Mouse (Mus musculus) neural tube, embryonic 13.5 days (tissue): ENCODE measurements around the gene Fam19a1. TPM values are rescaled to one million over a fixed set of nuclear protein-coding genes. Genes with fewer than 3 reads are reported as not detected.
"Not testable (repeated sequence)": the region's sequence is repeated elsewhere in the genome, so short reads cannot be mapped to it uniquely, and the experiment has no call there.

ENCODE experiments used
- ATAC-seq: fragments of 200-750 bp; cut with Nextera tagmentation; 2 replicates; pipeline ENCODE4 v1.8.0; 2017; ENCODE audit warnings: low read depth, mild to moderate bottlenecking, moderate TSS enrichment, moderate library complexity
- H3K27ac ChIP-seq: fragments of 300-500 bp; sonication (generic); replicated peaks from 2 replicates; pipeline ENCODE4 v1.5.1; 2015; ENCODE audit warnings: moderate library complexity, mild to moderate bottlenecking, inconsistent platforms
- H3K27me3 ChIP-seq: fragments of 300-500 bp; sonication (generic); 2 replicates; pipeline ENCODE4 v1.6.1; 2015; ENCODE audit warnings: mild to moderate bottlenecking, inconsistent platforms
- H3K36me3 ChIP-seq: fragments of 300-500 bp; sonication (generic); 2 replicates; pipeline ENCODE4 v1.6.1; 2015; ENCODE audit warnings: mild to moderate bottlenecking, inconsistent platforms
- H3K4me1 ChIP-seq: fragments of 300-500 bp; sonication (generic); replicated peaks from 2 replicates; pipeline ENCODE4 v1.6.1; 2015; ENCODE audit warnings: inconsistent platforms
- H3K4me2 ChIP-seq: fragments of 300-500 bp; sonication (generic); 2 replicates; pipeline ENCODE4 v1.6.1; 2015; ENCODE audit warnings: inconsistent platforms, mild to moderate bottlenecking, moderate library complexity
- H3K4me3 ChIP-seq: fragments of 300-500 bp; sonication (generic); 2 replicates; pipeline ENCODE4 v1.5.1; 2015; ENCODE audit warnings: mild to moderate bottlenecking, inconsistent platforms
- H3K9ac ChIP-seq: fragments of 300-500 bp; sonication (generic); 2 replicates; pipeline ENCODE4 v1.6.1; 2015; ENCODE audit warnings: moderate library complexity, mild to moderate bottlenecking, inconsistent platforms
- H3K9me3 ChIP-seq: fragments of 300-500 bp; sonication (generic); 2 replicates; pipeline ENCODE4 v1.6.1; 2016; ENCODE audit warnings: inconsistent platforms
- WGBS: fragments of 180-500 bp; shearing (Covaris S2); methylation state at CpG from one replicate; pipeline ENCODE4 v1.1.7; 2015; 5-methylcytosine and 5-hydroxymethylcytosine counted together
- polyA plus RNA-seq: library from polyadenylated mRNA; unstranded; fragments of >200 nt; fragmentation: Nextera tagmentation; extraction: Ambion mirVana; gene quantifications from 2 replicates; pipeline ENCODE4 v1.2.1, GENCODE M21; 2015

Fam19a1 gene
- polyA plus RNA-seq, 1 experiment from 2014 or later: 21.2 TPM

- no peaks in the 10 kb centered on the region for H3K9me3 ChIP-seq
- ATAC-seq: no peak
- H3K4me1 ChIP-seq: no peaks in the 10 kb centered on the region
These were observed 54.1 kb downstream of the Fam19a1 start for GRCm38 (mm10) chr6:96167031-96167430.

GRCm38 (mm10) chr6:96173681-96174080, 60.7 kb downstream of the Fam19a1 start:
- H3K9me3 ChIP-seq: no peaks in the 10 kb centered on the region
- 90% methylated on average over 3 of the region's 3 CpGs for WGBS
- no peak overlapping the region for H3K4me2 ChIP-seq
- H3K27me3 ChIP-seq: no peaks in the 10 kb centered on the region
- H3K9ac ChIP-seq: no peak overlapping the region
- H3K27ac ChIP-seq: no peak overlapping the region
- no peak overlapping the region for H3K4me3 ChIP-seq
- H3K4me1 ChIP-seq: no peaks in the 10 kb centered on the region
- H3K36me3 ChIP-seq: no peaks in the 10 kb centered on the region
- no peak for ATAC-seq

More at GRCm38 (mm10) chr6:96167031-96167430, 54.1 kb downstream of the Fam19a1 start:
- Histone ChIP-seq H3K27me3 (no peaks in the 10 kb centered on the region), H3K9ac (no peak overlapping the region), H3K36me3 (no peaks in the 10 kb centered on the region), H3K4me3 (no peak overlapping the region), H3K27ac (no peak overlapping the region), H3K4me2 (no peak overlapping the region)

GRCm38 (mm10) chr6:96178530-96178929, 65.6 kb downstream of the Fam19a1 start:
- no peak overlapping the region for H3K27ac ChIP-seq
- no peak for ATAC-seq
- H3K4me2 ChIP-seq: no peak overlapping the region
- no peaks in the 10 kb centered on the region for H3K9me3 ChIP-seq
- no peaks in the 10 kb centered on the region for H3K4me1 ChIP-seq
- no peaks in the 10 kb centered on the region for H3K27me3 ChIP-seq
- no peaks in the 10 kb centered on the region for H3K36me3 ChIP-seq
- H3K9ac ChIP-seq: no peak overlapping the region
- H3K4me3 ChIP-seq: no peak overlapping the region

DNA sequence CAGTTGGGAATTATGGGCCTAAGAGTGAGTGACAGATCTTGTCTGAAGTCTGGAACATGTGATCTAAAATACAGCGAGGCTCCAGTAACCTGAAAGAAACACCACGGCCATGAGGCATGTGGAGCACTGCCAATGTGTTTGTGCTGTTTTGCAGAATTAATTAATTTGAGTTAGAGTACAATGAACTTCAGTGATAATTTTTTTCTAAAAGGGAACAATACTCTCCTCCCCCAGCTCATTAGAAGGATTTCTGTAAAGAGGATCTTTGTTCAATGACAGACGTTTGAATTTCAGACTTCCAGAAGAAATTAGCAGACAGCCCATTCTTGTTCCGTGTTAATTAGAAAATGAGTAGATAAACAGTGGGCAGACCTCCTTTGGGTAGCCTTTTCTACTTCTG, 70.4 kb downstream of the Fam19a1 start:
- Histone ChIP-seq H3K27ac (no peak overlapping the region), H3K4me3 (no peak overlapping the region), H3K9me3 (no peaks in the 10 kb centered on the region), H3K27me3 (no peaks in the 10 kb centered on the region), H3K9ac (no peak overlapping the region), H3K4me1 (no peaks in the 10 kb centered on the region), H3K4me2 (no peak overlapping the region), H3K36me3 (no peaks in the 10 kb centered on the region)
- WGBS: 56% methylated on average over 4 of the region's 4 CpGs
- ATAC-seq: no peak

DNA sequence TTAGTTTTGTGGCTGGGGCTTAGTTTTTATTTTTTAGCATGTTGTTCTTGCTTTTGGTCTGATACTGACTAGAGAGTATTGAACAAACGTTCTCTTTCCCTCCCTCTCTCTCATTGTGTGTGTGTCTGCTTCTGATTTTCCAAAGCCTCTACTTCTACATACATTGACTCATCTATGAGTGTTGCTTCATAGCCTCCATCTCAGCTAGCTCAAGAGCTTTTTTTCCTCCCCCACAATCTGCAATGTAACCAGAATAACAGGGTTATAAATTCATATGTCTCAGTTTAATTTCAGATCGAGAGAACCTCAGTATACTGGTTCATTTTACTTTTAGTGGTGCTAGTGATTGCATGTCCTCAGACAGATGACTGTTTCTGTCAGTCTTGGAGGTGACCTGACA, 73.6 kb downstream of the Fam19a1 start:
- 74% methylated on average over 2 of the region's 2 CpGs for whole genome bisulfite sequencing

GRCm38 (mm10) chr6:96198991-96199390, 86.0 kb downstream of the Fam19a1 start:
- WGBS: 95% methylated on average over 2 of the region's 2 CpGs
- not testable (repeated sequence) for ATAC-seq, H3K9ac ChIP-seq, H3K36me3 ChIP-seq, H3K9me3 ChIP-seq, H3K4me2 ChIP-seq, H3K4me1 ChIP-seq, H3K4me3 ChIP-seq, H3K27ac ChIP-seq, H3K27me3 ChIP-seq

More for the DNA sequence above, 73.6 kb downstream of the Fam19a1 start:
- H3K4me2 ChIP-seq: no peak overlapping the region
- no peaks in the 10 kb centered on the region for H3K36me3 ChIP-seq
- H3K27me3 ChIP-seq: no peaks in the 10 kb centered on the region
- no peak overlapping the region for H3K9ac ChIP-seq
- no peaks in the 10 kb centered on the region for H3K9me3 ChIP-seq
- H3K27ac ChIP-seq: no peak overlapping the region
- no peaks in the 10 kb centered on the region for H3K4me1 ChIP-seq
- no peak overlapping the region for H3K4me3 ChIP-seq
- ATAC-seq: no peak

- ATAC-seq: no peak
- WGBS: 97% methylated on average over 2 of the region's 2 CpGs
- H3K9me3 ChIP-seq: no peaks in the 10 kb centered on the region; the same call in 1 of the 2 replicates
These were observed 92.4 kb downstream of the Fam19a1 start for GRCm38 (mm10) chr6:96205395-96205794.

DNA sequence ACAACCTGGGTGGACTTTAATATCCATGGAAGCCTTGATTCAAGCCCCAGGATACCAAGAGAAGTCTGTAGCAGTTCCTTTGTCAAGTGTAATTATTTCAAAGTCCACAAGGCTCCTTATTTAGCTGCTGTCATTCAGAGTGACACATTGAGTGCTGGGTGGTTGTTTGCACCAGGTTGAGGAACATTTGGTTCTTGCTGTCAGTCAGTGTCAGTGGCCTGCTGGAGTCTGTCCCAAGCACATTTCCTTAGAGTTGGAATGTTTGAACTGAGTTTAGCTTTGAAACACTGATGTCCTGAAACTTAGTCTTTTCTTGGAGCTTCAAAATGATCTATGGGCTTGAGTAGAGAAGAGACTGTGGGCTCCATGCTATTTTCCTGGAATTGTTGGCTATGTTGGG, 121.9 kb downstream of the Fam19a1 start:
- Histone ChIP-seq H3K27ac (no peak overlapping the region), H3K4me1 (no peaks in the 10 kb centered on the region), H3K27me3 (no peaks in the 10 kb centered on the region), H3K36me3 (no peaks in the 10 kb centered on the region), H3K4me3 (no peak overlapping the region), H3K9ac (no peak overlapping the region), H3K4me2 (no peak overlapping the region), H3K9me3 (no peaks in the 10 kb centered on the region)
- ATAC-seq: no peak

More at GRCm38 (mm10) chr6:96205395-96205794, 92.4 kb downstream of the Fam19a1 start:
- Histone ChIP-seq H3K27ac (no peak overlapping the region), H3K27me3 (no peaks in the 10 kb centered on the region), H3K9ac (no peak overlapping the region), H3K4me1 (no peaks in the 10 kb centered on the region), H3K4me2 (no peak overlapping the region), H3K4me3 (no peak overlapping the region), H3K36me3 (no peaks in the 10 kb centered on the region)

DNA sequence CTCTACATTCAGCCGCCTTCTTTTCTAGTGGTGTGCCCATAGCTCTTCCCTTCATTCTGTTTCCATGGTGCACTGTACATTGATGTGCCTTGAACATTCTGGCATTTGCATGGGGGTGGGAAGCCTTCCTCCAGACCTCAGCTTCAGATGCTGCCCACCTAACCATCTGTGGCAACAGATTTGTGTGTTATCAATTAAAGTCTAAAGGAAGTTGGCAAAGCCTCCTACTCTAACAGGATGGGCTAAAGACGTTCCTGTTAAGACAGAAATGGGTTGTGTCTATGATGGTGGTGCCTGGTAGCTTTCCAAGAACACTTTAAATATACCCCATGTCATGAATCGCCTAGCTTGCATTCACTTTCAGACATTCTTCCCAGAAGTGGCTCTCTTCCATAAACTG, 131.4 kb downstream of the Fam19a1 start:
- no peak overlapping the region for H3K4me3 ChIP-seq
- WGBS: 91% methylated on average over 3 of the region's 3 CpGs
- no peaks in the 10 kb centered on the region for H3K27me3 ChIP-seq
- no peaks in the 10 kb centered on the region for H3K36me3 ChIP-seq
- no peak overlapping the region for H3K9ac ChIP-seq
- no peaks in the 10 kb centered on the region for H3K9me3 ChIP-seq
- H3K27ac ChIP-seq: no peak overlapping the region
- H3K4me1 ChIP-seq: no peaks in the 10 kb centered on the region
- no peak for ATAC-seq
- no peak overlapping the region for H3K4me2 ChIP-seq

DNA sequence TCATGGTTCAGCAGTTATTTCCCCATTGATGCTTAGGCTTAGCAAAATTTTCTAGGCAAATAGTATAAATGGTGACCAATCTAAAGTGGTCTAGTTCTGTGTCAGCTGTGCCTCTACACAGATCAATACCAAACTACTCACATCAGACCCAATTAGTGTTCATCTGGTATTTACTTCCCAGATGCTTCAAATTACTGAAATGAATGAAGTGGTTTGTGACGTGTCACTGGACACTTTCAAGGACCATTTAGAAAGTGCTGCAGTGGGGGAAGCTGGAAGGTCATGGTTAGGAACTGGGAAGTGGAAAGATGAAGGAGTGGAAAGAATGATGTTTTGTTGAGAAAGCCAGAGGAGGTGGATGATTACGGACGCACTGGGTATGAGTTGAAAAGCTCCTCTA, 139.0 kb downstream of the Fam19a1 start:
- Histone ChIP-seq H3K4me1 (no peaks in the 10 kb centered on the region), H3K9ac (no peak overlapping the region), H3K27me3 (no peaks in the 10 kb centered on the region), H3K4me3 (no peak overlapping the region), H3K9me3 (no peaks in the 10 kb centered on the region), H3K4me2 (no peak overlapping the region), H3K27ac (no peak overlapping the region), H3K36me3 (no peaks in the 10 kb centered on the region)
- WGBS: 52% methylated on average over 3 of the region's 3 CpGs
- ATAC-seq: no peak

DNA sequence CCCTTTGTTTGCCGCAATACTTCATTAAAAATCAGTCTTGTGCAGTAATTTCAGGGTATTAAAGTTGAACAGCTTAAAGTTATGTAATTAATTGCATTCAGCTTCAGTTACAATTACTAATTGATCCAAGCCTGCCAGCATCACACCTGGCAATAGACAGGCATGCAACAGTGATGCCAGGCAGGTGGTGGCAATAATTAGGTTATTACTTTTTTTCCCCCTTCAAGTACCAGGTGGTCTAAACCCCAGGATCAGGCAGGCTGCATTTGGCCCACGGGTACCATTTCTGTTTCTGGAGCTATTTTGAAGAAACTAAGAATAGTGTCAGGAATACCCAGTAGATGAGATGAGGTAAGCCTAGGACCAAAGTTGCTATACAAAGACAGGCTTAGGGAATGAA, 141.9 kb downstream of the Fam19a1 start:
- no peak overlapping the region for H3K4me2 ChIP-seq
- no peak overlapping the region for H3K27ac ChIP-seq
- no peaks in the 10 kb centered on the region for H3K4me1 ChIP-seq
- 75% methylated on average over 2 of the region's 2 CpGs for WGBS
- H3K4me3 ChIP-seq: no peak overlapping the region
- no peaks in the 10 kb centered on the region for H3K27me3 ChIP-seq
- no peak overlapping the region for H3K9ac ChIP-seq
- no peaks in the 10 kb centered on the region for H3K9me3 ChIP-seq
- ATAC-seq: no peak
- H3K36me3 ChIP-seq: no peaks in the 10 kb centered on the region

DNA sequence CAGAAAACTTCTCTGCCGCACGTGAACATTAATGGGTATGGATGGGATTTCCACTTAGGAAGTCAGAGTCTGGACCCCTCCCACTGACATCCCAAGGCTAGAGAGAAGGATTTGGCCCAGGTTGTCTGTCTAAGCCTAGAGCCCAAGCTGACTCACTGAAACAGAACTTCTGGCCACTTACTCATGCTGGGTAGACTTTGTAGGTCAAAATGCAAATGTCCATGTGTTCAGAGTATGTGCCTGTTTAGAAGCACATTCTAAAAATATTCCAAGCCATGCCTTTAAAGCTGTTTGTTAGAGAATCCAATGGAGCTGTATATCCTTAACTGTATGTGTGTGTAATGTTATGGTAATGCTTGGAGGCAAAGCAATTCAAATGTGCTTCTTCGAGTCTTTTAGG, 145.7 kb downstream of the Fam19a1 start:
- no peak overlapping the region for H3K4me2 ChIP-seq
- H3K27me3 ChIP-seq: no peaks in the 10 kb centered on the region
- WGBS: 95% methylated on average over 3 of the region's 3 CpGs
- no peaks in the 10 kb centered on the region for H3K9me3 ChIP-seq
- H3K4me1 ChIP-seq: no peaks in the 10 kb centered on the region
- no peaks in the 10 kb centered on the region for H3K36me3 ChIP-seq
- H3K4me3 ChIP-seq: no peak overlapping the region
- no peak for ATAC-seq
- no peak overlapping the region for H3K9ac ChIP-seq
- no peak overlapping the region for H3K27ac ChIP-seq

- Histone ChIP-seq H3K9ac (no peak overlapping the region), H3K4me3 (no peak overlapping the region), H3K27me3 (no peaks in the 10 kb centered on the region), H3K27ac (no peak overlapping the region), H3K36me3 (no peaks in the 10 kb centered on the region), H3K4me2 (no peak overlapping the region), H3K4me1 (no peaks in the 10 kb centered on the region), H3K9me3 (no peaks in the 10 kb centered on the region)
- no peak for ATAC-seq
- WGBS: 92% methylated on average over 4 of the region's 4 CpGs
These were observed 153.5 kb downstream of the Fam19a1 start for GRCm38 (mm10) chr6:96266456-96266855.
